In the genomic region with DNA sequence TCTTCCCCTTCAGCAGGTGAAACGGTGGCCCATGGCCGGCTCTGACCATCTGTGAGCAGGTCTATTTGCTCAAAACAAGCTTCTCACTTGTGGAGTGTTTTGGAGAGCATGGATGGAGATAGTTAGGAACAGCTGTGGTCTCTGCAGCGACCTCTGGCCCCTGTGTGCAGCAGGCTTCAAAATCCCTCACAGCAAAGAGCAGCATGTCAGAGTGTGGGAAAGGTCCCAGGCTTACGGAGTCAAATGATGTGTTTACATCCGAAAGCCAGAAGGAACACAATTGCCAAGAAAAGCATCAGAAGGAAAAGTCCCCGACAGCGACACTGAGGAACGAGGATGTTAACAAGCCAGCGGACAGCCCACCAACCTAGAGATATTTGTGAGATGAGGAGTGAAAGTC, we compare ENCODE assay signal across 16 mouse cellular contexts. TPM values are rescaled to one million over a fixed set of nuclear protein-coding genes. Genes with fewer than 3 reads are reported as not detected.
"Had no signal": no experiment of that assay in that cellular context is flagged by ENCODE, and none has a peak within 500 bp of the region (broad histone marks: within the 10 kb centered on the region; RNA-seq: fewer than 3 reads in every experiment).

No protein-coding gene starts in this region.

- H3K9ac ChIP-seq: limb, embryonic 13.5 days; liver, embryonic 12.5 days; midbrain, embryonic 15.5 days; neural tube, embryonic 12.5 days had no signal

- H3K9me3 ChIP-seq: limb, embryonic 13.5 days; liver, embryonic 12.5 days; megakaryocyte, embryonic 14.5 days; midbrain, embryonic 15.5 days; neural tube, embryonic 12.5 days had no signal

- H3K27me3 ChIP-seq: limb, embryonic 13.5 days; liver, embryonic 12.5 days; megakaryocyte, embryonic 14.5 days; midbrain, embryonic 15.5 days; neural tube, embryonic 12.5 days had no signal

- H3K27ac ChIP-seq: limb, embryonic 13.5 days; liver, embryonic 12.5 days; macrophage; midbrain, embryonic 15.5 days; neural tube, embryonic 12.5 days had no signal

- H3K4me3 ChIP-seq: limb, embryonic 13.5 days; liver, embryonic 12.5 days; megakaryocyte, embryonic 14.5 days; midbrain, embryonic 15.5 days; neural tube, embryonic 12.5 days had no signal

- ATAC-seq: hindbrain, embryonic 16.5 days; inflammation-experienced regulatory T-cells, adult 6 months; liver, embryonic 12.5 days; midbrain, embryonic 15.5 days had no signal

- H3K4me2 ChIP-seq: limb, embryonic 13.5 days; liver, embryonic 12.5 days; midbrain, embryonic 11.5 days; midbrain, embryonic 15.5 days; neural tube, embryonic 12.5 days had no signal

- H3K4me1 ChIP-seq: limb, embryonic 13.5 days; midbrain, embryonic 15.5 days; neural tube, embryonic 12.5 days had no signal

- DNase-seq: kidney, adult 2 months; layer of hippocampus, adult 9-11 months; left cerebral cortex, postnatal 4 days; thymus, adult 18-20 months; thymus, postnatal 14 days had no signal

RNA-seq across cellular contexts. Expression of gene Fads3, which starts 44.1 kb away (rescaled TPM):
- total RNA-seq: monocyte, adult 5-6 weeks; neutrophil, adult 5-6 weeks had no signal
- polyA plus RNA-seq: inflammation-experienced regulatory T-cells, adult 6 months had no signal
